Mouse (Mus musculus) stomach, postnatal 0 days (tissue): Measurements from ENCODE around the gene Psg19.
"Not testable (repeated sequence)": the region's sequence is repeated elsewhere in the genome, so short reads cannot be mapped to it uniquely, and the experiment has no call there.

Source experiments
- CTCF ChIP-seq: IDR thresholded peaks from 2 replicates; pipeline ENCODE4 v1.5.1; 2016; ENCODE audit warnings: antibody characterized with exemption, low read depth, mild to moderate bottlenecking, moderate library complexity
- EP300 ChIP-seq: optimal IDR thresholded peaks from 2 replicates; pipeline ENCODE3; 2016; ENCODE audit warnings: antibody characterized with exemption

- peak; percentile 91 for TF ChIP-seq CTCF
- not testable (repeated sequence) for TF ChIP-seq EP300
These were observed 48.3 kb downstream of the Psg19 start for GRCm38 (mm10) chr7:18749896-18750477.
